Mouse (Mus musculus): Measurements from ENCODE around the gene Auts2. TPM values are rescaled to one million over a fixed set of nuclear protein-coding genes. Genes with fewer than 3 reads are reported as not detected.

The Auts2 gene
- polyA plus RNA-seq, 1 experiment from 2014 or later, result 29.4 TPM

DNA sequence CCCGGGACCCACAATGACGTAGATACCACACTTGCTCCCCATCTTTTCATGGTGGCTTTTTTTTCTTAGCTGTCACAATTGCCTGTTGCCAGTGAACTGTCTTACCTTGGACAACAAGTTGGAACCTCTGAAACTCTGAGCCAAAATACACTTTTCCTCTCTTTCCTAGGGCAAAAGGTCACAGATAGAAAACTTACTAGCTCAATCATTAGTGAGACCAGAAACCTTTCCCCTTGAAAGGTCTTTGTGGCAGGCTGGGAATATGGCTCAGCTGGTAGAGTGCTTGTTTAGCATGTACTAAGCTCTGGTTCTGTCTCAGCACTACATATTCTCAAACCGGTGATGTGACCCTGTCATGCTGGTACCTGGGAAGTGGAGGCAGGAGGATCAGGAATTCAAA is 93.1 kb downstream of the Auts2 start:
- Histone ChIP-seq H3K9ac (ENCODE audit: low read depth, low read length) (no peak overlapping the region), H3K4me3 (ENCODE audit: low read depth, low read length) (no peak overlapping the region), H3K4me1 (ENCODE audit: control insufficient read depth, insufficient read depth, low read length) (no peaks in the 10 kb centered on the region), H3K4me2 (ENCODE audit: low read depth, low read length) (no peak overlapping the region), H3K27me3 (replicated peaks; ENCODE audit: control insufficient read depth, insufficient read depth, low read length) (no peaks in the 10 kb centered on the region), H3K36me3 (ENCODE audit: control insufficient read depth, insufficient read depth, low read length) (no peaks in the 10 kb centered on the region), H3K27ac (replicated peaks; ENCODE audit: low read depth, low read length) (no peak overlapping the region), H3K9me3 (ENCODE audit: control insufficient read depth, low read length) (no peaks in the 10 kb centered on the region)
- no peak for DNase-seq (ENCODE audit: low spot score)
- no peak for ATAC-seq (ENCODE audit: low read depth)
- WGBS, result 90% methylated on average over 3 of the region's 3 CpGs

DNA sequence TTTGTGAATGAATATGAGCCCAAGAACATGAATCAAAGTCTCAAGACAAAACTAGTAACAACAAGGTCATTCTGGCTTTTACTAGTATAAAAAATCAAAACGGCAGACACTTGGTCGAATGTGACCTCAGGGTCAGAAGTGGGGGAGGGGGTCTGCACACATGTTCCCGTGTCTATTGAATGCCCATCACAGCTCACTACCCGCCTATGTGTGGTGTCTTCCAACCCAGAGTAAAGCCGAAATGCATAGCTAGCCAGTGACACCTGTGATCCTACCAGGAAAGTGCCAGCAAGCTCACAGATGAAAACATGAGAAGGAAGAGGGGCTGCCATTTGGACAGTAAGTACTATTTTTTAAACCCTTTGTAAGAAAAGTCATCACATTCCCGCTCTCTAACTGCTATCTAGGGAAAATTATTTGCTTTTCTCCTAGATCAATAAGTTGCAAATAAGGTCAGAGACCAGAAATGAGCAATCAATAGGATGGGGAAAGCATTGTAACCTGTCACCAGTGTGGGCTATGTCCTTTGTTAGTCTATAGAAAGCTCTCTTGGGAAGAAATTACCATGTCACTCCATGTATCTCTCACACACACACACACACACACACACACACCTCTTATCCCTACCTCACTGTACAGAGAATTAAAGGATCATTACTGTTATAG is 94.6 kb downstream of the Auts2 start:
- ATAC-seq (ENCODE audit: low read depth), result no peak
- Histone ChIP-seq H3K9me3 (ENCODE audit: control insufficient read depth, low read length) (no peaks in the 10 kb centered on the region), H3K27me3 (replicated peaks; ENCODE audit: control insufficient read depth, insufficient read depth, low read length) (no peaks in the 10 kb centered on the region), H3K4me3 (ENCODE audit: low read depth, low read length) (no peak overlapping the region), H3K4me2 (ENCODE audit: low read depth, low read length) (no peak overlapping the region), H3K27ac (replicated peaks; ENCODE audit: low read depth, low read length) (no peak overlapping the region), H3K4me1 (ENCODE audit: control insufficient read depth, insufficient read depth, low read length) (no peaks in the 10 kb centered on the region), H3K36me3 (ENCODE audit: control insufficient read depth, insufficient read depth, low read length) (no peaks in the 10 kb centered on the region), H3K9ac (ENCODE audit: low read depth, low read length) (no peak overlapping the region)
- no peak for DNase-seq (ENCODE audit: low spot score)
- WGBS, result 62% methylated on average over 6 of the region's 6 CpGs

- H3K4me1 ChIP-seq (ENCODE audit: control insufficient read depth, insufficient read depth, low read length), result peaks cover 5% of the 10 kb centered on the region; the same call in 1 of the 2 replicates
- H3K9ac ChIP-seq (ENCODE audit: low read depth, low read length), result no peak overlapping the region
- H3K9me3 ChIP-seq (ENCODE audit: control insufficient read depth, low read length), result no peaks in the 10 kb centered on the region
- no peaks in the 10 kb centered on the region for H3K36me3 ChIP-seq (ENCODE audit: control insufficient read depth, insufficient read depth, low read length)
- no peak overlapping the region for H3K27ac ChIP-seq (replicated peaks; ENCODE audit: low read depth, low read length)
- no peaks in the 10 kb centered on the region for H3K27me3 ChIP-seq (replicated peaks; ENCODE audit: control insufficient read depth, insufficient read depth, low read length)
- WGBS, result 92% methylated on average over 4 of the region's 4 CpGs
- no peak overlapping the region for H3K4me2 ChIP-seq (ENCODE audit: low read depth, low read length)
- no peak for DNase-seq (ENCODE audit: low spot score)
- ATAC-seq (ENCODE audit: low read depth), result no peak
- H3K4me3 ChIP-seq (ENCODE audit: low read depth, low read length), result no peak overlapping the region
Observed at GRCm38 (mm10) chr5:132445213-132445954, 97.8 kb downstream of the Auts2 start.

DNA sequence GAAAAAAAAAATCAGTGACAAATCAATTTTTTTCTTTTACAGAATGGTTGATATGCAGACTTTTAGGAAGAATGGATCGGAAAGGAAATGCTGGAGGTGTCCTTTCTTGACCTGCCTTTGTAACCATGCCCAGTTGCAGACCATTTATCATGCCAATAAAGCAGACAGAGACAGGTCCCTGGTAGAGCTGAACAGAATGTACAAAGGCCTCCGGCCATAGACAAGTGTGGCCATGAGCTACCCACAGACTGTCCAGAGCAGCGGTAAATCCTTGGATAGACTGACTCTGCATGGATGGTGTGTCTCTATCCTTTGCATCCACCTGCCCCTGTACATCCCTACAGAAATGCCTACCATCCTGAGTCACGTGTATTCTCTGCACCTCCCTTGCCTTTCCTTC is 100.2 kb downstream of the Auts2 start:
- Histone ChIP-seq H3K4me3 (ENCODE audit: low read depth, low read length) (no peak overlapping the region), H3K4me1 (ENCODE audit: control insufficient read depth, insufficient read depth, low read length) (peaks cover 16% of the 10 kb centered on the region; the same call in 1 of the 2 replicates), H3K4me2 (ENCODE audit: low read depth, low read length) (no peak overlapping the region), H3K9me3 (ENCODE audit: control insufficient read depth, low read length) (no peaks in the 10 kb centered on the region), H3K9ac (ENCODE audit: low read depth, low read length) (no peak overlapping the region), H3K27ac (replicated peaks; ENCODE audit: low read depth, low read length) (no peak overlapping the region), H3K27me3 (replicated peaks; ENCODE audit: control insufficient read depth, insufficient read depth, low read length) (no peaks in the 10 kb centered on the region), H3K36me3 (ENCODE audit: control insufficient read depth, insufficient read depth, low read length) (no peaks in the 10 kb centered on the region)
- ATAC-seq (ENCODE audit: low read depth) (no peak), DNase-seq (ENCODE audit: low spot score) (no peak)
- WGBS, result 86% methylated on average over 4 of the region's 4 CpGs

DNA sequence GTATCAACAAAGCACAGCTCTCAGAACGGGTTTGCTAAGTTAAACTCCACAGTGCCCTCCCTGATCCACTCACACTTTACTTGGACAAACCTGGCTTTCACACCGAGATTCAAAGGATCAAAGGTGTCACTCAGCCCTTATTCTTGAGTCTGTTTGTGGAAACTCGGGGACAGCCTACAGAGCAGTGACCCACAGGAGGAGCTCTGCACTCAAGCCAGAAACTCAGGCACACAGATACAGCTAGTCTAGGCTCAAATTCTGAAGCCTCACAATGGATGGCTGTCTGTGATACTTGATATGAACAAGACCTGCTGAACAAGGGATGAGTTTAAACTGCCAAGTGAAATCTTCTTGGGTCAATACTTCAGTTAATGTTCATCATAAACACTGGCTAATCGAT is 104.7 kb downstream of the Auts2 start:
- no peaks in the 10 kb centered on the region for H3K9me3 ChIP-seq (ENCODE audit: control insufficient read depth, low read length)
- no peak overlapping the region for H3K27ac ChIP-seq (replicated peaks; ENCODE audit: low read depth, low read length)
- 53% methylated on average over 4 of the region's 4 CpGs for WGBS
- no peak for ATAC-seq (ENCODE audit: low read depth)
- H3K4me2 ChIP-seq (ENCODE audit: low read depth, low read length), result no peak overlapping the region
- no peak for DNase-seq (ENCODE audit: low spot score)
- H3K4me3 ChIP-seq (ENCODE audit: low read depth, low read length), result no peak overlapping the region
- no peaks in the 10 kb centered on the region for H3K27me3 ChIP-seq (replicated peaks; ENCODE audit: control insufficient read depth, insufficient read depth, low read length)
- H3K9ac ChIP-seq (ENCODE audit: low read depth, low read length), result no peak overlapping the region
- no peaks in the 10 kb centered on the region for H3K36me3 ChIP-seq (ENCODE audit: control insufficient read depth, insufficient read depth, low read length)
- H3K4me1 ChIP-seq (ENCODE audit: control insufficient read depth, insufficient read depth, low read length), result peaks cover 25% of the 10 kb centered on the region

GRCm38 (mm10) chr5:132437994-132438393 is 105.2 kb downstream of the Auts2 start:
- Histone ChIP-seq H3K36me3 (ENCODE audit: control insufficient read depth, insufficient read depth, low read length) (no peaks in the 10 kb centered on the region), H3K27me3 (replicated peaks; ENCODE audit: control insufficient read depth, insufficient read depth, low read length) (no peaks in the 10 kb centered on the region), H3K4me3 (ENCODE audit: low read depth, low read length) (no peak overlapping the region), H3K4me2 (ENCODE audit: low read depth, low read length) (no peak overlapping the region), H3K9me3 (ENCODE audit: control insufficient read depth, low read length) (no peaks in the 10 kb centered on the region), H3K9ac (ENCODE audit: low read depth, low read length) (no peak overlapping the region), H3K27ac (replicated peaks; ENCODE audit: low read depth, low read length) (no peak overlapping the region), H3K4me1 (ENCODE audit: control insufficient read depth, insufficient read depth, low read length) (peaks cover 25% of the 10 kb centered on the region)
- ATAC-seq (ENCODE audit: low read depth), result no peak
- 40% methylated on average over 8 of the region's 8 CpGs for WGBS
- peak; percentile 71 for DNase-seq (ENCODE audit: low spot score)

GRCm38 (mm10) chr5:132437478-132437877 is 105.7 kb downstream of the Auts2 start:
- Histone ChIP-seq H3K36me3 (ENCODE audit: control insufficient read depth, insufficient read depth, low read length) (no peaks in the 10 kb centered on the region), H3K4me1 (ENCODE audit: control insufficient read depth, insufficient read depth, low read length) (peaks cover 25% of the 10 kb centered on the region), H3K9ac (ENCODE audit: low read depth, low read length) (no peak overlapping the region), H3K9me3 (ENCODE audit: control insufficient read depth, low read length) (no peaks in the 10 kb centered on the region), H3K27me3 (replicated peaks; ENCODE audit: control insufficient read depth, insufficient read depth, low read length) (no peaks in the 10 kb centered on the region), H3K4me2 (ENCODE audit: low read depth, low read length) (no peak overlapping the region), H3K4me3 (ENCODE audit: low read depth, low read length) (no peak overlapping the region), H3K27ac (replicated peaks; ENCODE audit: low read depth, low read length) (no peak overlapping the region)
- no peak for ATAC-seq (ENCODE audit: low read depth)
- WGBS, result 91% methylated on average over 8 of the region's 8 CpGs
- no peak for DNase-seq (ENCODE audit: low spot score)

GRCm38 (mm10) chr5:132436901-132437300 is 106.2 kb downstream of the Auts2 start:
- WGBS, result 39% methylated on average over 1 of the region's 1 CpGs
- peak; percentile 84 for DNase-seq (ENCODE audit: low spot score)
- H3K4me1 ChIP-seq (ENCODE audit: control insufficient read depth, insufficient read depth, low read length), result peaks cover 25% of the 10 kb centered on the region
- H3K4me3 ChIP-seq (ENCODE audit: low read depth, low read length), result no peak overlapping the region
- no peak overlapping the region for H3K4me2 ChIP-seq (ENCODE audit: low read depth, low read length)
- no peak overlapping the region for H3K27ac ChIP-seq (replicated peaks; ENCODE audit: low read depth, low read length)
- no peak for ATAC-seq (ENCODE audit: low read depth)
- H3K9ac ChIP-seq (ENCODE audit: low read depth, low read length), result no peak overlapping the region
- H3K36me3 ChIP-seq (ENCODE audit: control insufficient read depth, insufficient read depth, low read length), result no peaks in the 10 kb centered on the region
- H3K9me3 ChIP-seq (ENCODE audit: control insufficient read depth, low read length), result no peaks in the 10 kb centered on the region
- no peaks in the 10 kb centered on the region for H3K27me3 ChIP-seq (replicated peaks; ENCODE audit: control insufficient read depth, insufficient read depth, low read length)

DNA sequence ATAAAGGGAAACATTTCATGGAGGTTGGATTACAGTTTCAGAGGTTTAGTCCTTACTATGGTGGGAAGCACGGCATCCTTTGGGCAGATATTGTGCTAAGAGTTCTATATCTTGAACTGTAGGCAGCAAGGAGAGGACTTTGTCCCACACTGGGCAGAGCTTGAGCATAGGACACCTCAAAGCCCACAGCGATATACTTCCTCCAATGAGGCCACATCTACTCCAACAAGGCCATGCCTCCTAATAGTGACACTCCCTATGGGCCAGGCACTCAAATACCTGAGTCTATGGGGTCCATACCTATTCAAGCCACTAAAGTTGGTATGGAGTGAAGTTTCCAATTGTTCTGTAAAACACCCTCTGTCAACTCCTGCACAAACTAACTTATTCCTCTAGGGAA is 106.7 kb downstream of the Auts2 start:
- Histone ChIP-seq H3K4me1 (ENCODE audit: control insufficient read depth, insufficient read depth, low read length) (peaks cover 25% of the 10 kb centered on the region), H3K36me3 (ENCODE audit: control insufficient read depth, insufficient read depth, low read length) (no peaks in the 10 kb centered on the region), H3K27ac (replicated peaks; ENCODE audit: low read depth, low read length) (no peak overlapping the region), H3K27me3 (replicated peaks; ENCODE audit: control insufficient read depth, insufficient read depth, low read length) (no peaks in the 10 kb centered on the region), H3K4me2 (ENCODE audit: low read depth, low read length) (no peak overlapping the region), H3K4me3 (ENCODE audit: low read depth, low read length) (no peak overlapping the region), H3K9me3 (ENCODE audit: control insufficient read depth, low read length) (no peaks in the 10 kb centered on the region), H3K9ac (ENCODE audit: low read depth, low read length) (no peak overlapping the region)
- no peak for DNase-seq (ENCODE audit: low spot score)
- no peak for ATAC-seq (ENCODE audit: low read depth)
- 95% methylated on average over 2 of the region's 2 CpGs for WGBS
